Mouse (Mus musculus) cerebral cortex, adult 2 months (tissue): ENCODE measurements around the gene Gtsf1.

Source experiments
- WGBS: fragments of 180-500 bp; shearing (Covaris S2); methylation state at CpG from one replicate; pipeline ENCODE4 v1.1.7; 2018; 5-methylcytosine and 5-hydroxymethylcytosine counted together

Gtsf1 gene

GRCm38 (mm10) chr15:103356130-103356529, 74.1 kb downstream of the Gtsf1 start:
- 93% methylated on average over 4 of the region's 4 CpGs for WGBS

- 77% methylated on average over 4 of the region's 4 CpGs for WGBS
Measured at GRCm38 (mm10) chr15:103355420-103355819, 74.8 kb downstream of the Gtsf1 start.

- WGBS = 94% methylated on average over 2 of the region's 2 CpGs
Measured at GRCm38 (mm10) chr15:103354690-103355089, 75.6 kb downstream of the Gtsf1 start.

GRCm38 (mm10) chr15:103353511-103354256, 76.6 kb downstream of the Gtsf1 start:
- WGBS = 98% methylated on average over 11 of the region's 11 CpGs

- 33% methylated on average over 4 of the region's 4 CpGs for WGBS
Measured at GRCm38 (mm10) chr15:103352856-103353255, 77.4 kb downstream of the Gtsf1 start.
